Mouse (Mus musculus): ENCODE data around the gene Pkm.

Gene Pkm

GRCm38 (mm10) chr9:59655958-59656634 lies at the start of gene Pkm:
TSS of gene Pkm (plus strand) at chr9:59656368.
- DNase-seq (ENCODE audit: low read depth, low spot score), result peak; percentile 98

GRCm38 (mm10) chr9:59610950-59611349 lies 45.2 kb upstream of the Pkm start:
- no peak for DNase-seq (ENCODE audit: low read depth, low spot score)

- DNase-seq (ENCODE audit: low read depth, low spot score), result no peak
Measured at GRCm38 (mm10) chr9:59615797-59616196, 40.4 kb upstream of the Pkm start.

- peak; percentile 97 for DNase-seq (ENCODE audit: low read depth, low spot score)
Measured at GRCm38 (mm10) chr9:59616622-59617306, 39.4 kb upstream of the Pkm start, which contains the start of gene Parp6. TSS of gene Parp6 (plus strand) at chr9:59617284.

GRCm38 (mm10) chr9:59617307-59617973 lies 38.7 kb upstream of the Pkm start:
- no peak for DNase-seq (ENCODE audit: low read depth, low spot score)

- no peak for DNase-seq (ENCODE audit: low read depth, low spot score)
Measured at GRCm38 (mm10) chr9:59638372-59638771, 17.8 kb upstream of the Pkm start.

- no peak for DNase-seq (ENCODE audit: low read depth, low spot score)
Measured at GRCm38 (mm10) chr9:59639936-59640335, 16.2 kb upstream of the Pkm start.

- DNase-seq (ENCODE audit: low read depth, low spot score), result no peak
Measured at GRCm38 (mm10) chr9:59641320-59641719, 14.8 kb upstream of the Pkm start.

- no peak for DNase-seq (ENCODE audit: low read depth, low spot score)
Measured at GRCm38 (mm10) chr9:59649911-59650310, 6.3 kb upstream of the Pkm start.

GRCm38 (mm10) chr9:59653371-59653770 lies 2.8 kb upstream of the Pkm start:
- DNase-seq (ENCODE audit: low read depth, low spot score), result no peak

- no peak for DNase-seq (ENCODE audit: low read depth, low spot score)
Measured at GRCm38 (mm10) chr9:59654450-59654983, 1.7 kb upstream of the Pkm start.

GRCm38 (mm10) chr9:59656635-59657617 lies 758 bp downstream of the Pkm start:
- peak; percentile 91 for DNase-seq (ENCODE audit: low read depth, low spot score)

GRCm38 (mm10) chr9:59658146-59658545 lies 2.0 kb downstream of the Pkm start:
- DNase-seq (ENCODE audit: low read depth, low spot score), result no peak

- DNase-seq (ENCODE audit: low read depth, low spot score), result peak; percentile 78
Measured at GRCm38 (mm10) chr9:59659036-59660026, 3.2 kb downstream of the Pkm start.

- peak; percentile 72 for DNase-seq (ENCODE audit: low read depth, low spot score)
Measured at GRCm38 (mm10) chr9:59660421-59660820, 4.3 kb downstream of the Pkm start.

GRCm38 (mm10) chr9:59661298-59661975 lies 5.3 kb downstream of the Pkm start:
- no peak for DNase-seq (ENCODE audit: low read depth, low spot score)

GRCm38 (mm10) chr9:59663226-59663625 lies 7.1 kb downstream of the Pkm start:
- DNase-seq (ENCODE audit: low read depth, low spot score), result no peak

- no peak for DNase-seq (ENCODE audit: low read depth, low spot score)
Measured at GRCm38 (mm10) chr9:59663957-59664356, 7.8 kb downstream of the Pkm start.

GRCm38 (mm10) chr9:59664664-59665256 lies 8.6 kb downstream of the Pkm start:
- DNase-seq (ENCODE audit: low read depth, low spot score), result no peak
